Mouse (Mus musculus) gonadal fat pad, adult 2 months (tissue): ENCODE measurements around the gene Tchp. TPM values are rescaled to one million over a fixed set of nuclear protein-coding genes. Genes with fewer than 3 reads are reported as not detected.

Source experiments
- DNase-seq: peaks from one replicate; pipeline ENCODE4 v3.0.0-alpha.2; 2012; ENCODE audit warnings: low read depth
- polyA plus RNA-seq: library from polyadenylated mRNA; depleted of rRNA; stranded (reverse); fragments of >200 nt; gene quantifications from 2 replicates; pipeline ENCODE4 v1.2.3, GENCODE M21; 2012

Tchp gene
- polyA plus RNA-seq, 1 experiment = 11.7 TPM

- no peak for DNase-seq
Observed at GRCm38 (mm10) chr5:114696939-114697338, 10.6 kb upstream of the Tchp start.

GRCm38 (mm10) chr5:114698044-114698746 is 9.4 kb upstream of the Tchp start:
- no peak for DNase-seq

GRCm38 (mm10) chr5:114699015-114699414 is 8.5 kb upstream of the Tchp start:
- DNase-seq = no peak

- no peak for DNase-seq
Observed at GRCm38 (mm10) chr5:114702403-114703392, 4.9 kb upstream of the Tchp start.

- DNase-seq = no peak
Observed at GRCm38 (mm10) chr5:114708491-114708890, 931 bp downstream of the Tchp start.

GRCm38 (mm10) chr5:114709357-114709756 is 1.8 kb downstream of the Tchp start:
- DNase-seq = no peak

GRCm38 (mm10) chr5:114714551-114714950 is 7.0 kb downstream of the Tchp start:
- no peak for DNase-seq

GRCm38 (mm10) chr5:114717292-114717691 is 9.7 kb downstream of the Tchp start:
- DNase-seq = no peak

- no peak for DNase-seq
Observed at GRCm38 (mm10) chr5:114717937-114718336, 10.4 kb downstream of the Tchp start.

GRCm38 (mm10) chr5:114718483-114718882 is 10.9 kb downstream of the Tchp start:
- DNase-seq = no peak

- DNase-seq = no peak
Observed at GRCm38 (mm10) chr5:114719003-114719927, 11.7 kb downstream of the Tchp start.

- DNase-seq = no peak
Observed at GRCm38 (mm10) chr5:114719928-114720270, 12.3 kb downstream of the Tchp start.

- DNase-seq = no peak
Observed at GRCm38 (mm10) chr5:114720784-114721183, 13.2 kb downstream of the Tchp start.

GRCm38 (mm10) chr5:114721969-114722368 is 14.4 kb downstream of the Tchp start:
- DNase-seq = no peak

GRCm38 (mm10) chr5:114722846-114723245 is 15.3 kb downstream of the Tchp start:
- DNase-seq = no peak

GRCm38 (mm10) chr5:114728160-114728559 is 20.6 kb downstream of the Tchp start:
- no peak for DNase-seq

- no peak for DNase-seq
Observed at GRCm38 (mm10) chr5:114730129-114730528, 22.6 kb downstream of the Tchp start.

- DNase-seq = no peak
Observed at GRCm38 (mm10) chr5:114731498-114731897, 23.9 kb downstream of the Tchp start.

GRCm38 (mm10) chr5:114731969-114732368 is 24.4 kb downstream of the Tchp start:
- no peak for DNase-seq

- no peak for DNase-seq
Observed at GRCm38 (mm10) chr5:114733606-114734005, 26.0 kb downstream of the Tchp start.

GRCm38 (mm10) chr5:114737090-114737887 is 29.7 kb downstream of the Tchp start:
- peak; percentile 16 for DNase-seq
